Mouse (Mus musculus): Measurements from ENCODE around the gene Lrrc4c.

GRCm38 (mm10) chr2:97530622-97531021 lies 1212.7 kb downstream of the Lrrc4c start:
- TF ChIP-seq CTCF (IDR thresholded peaks at IDR 0.05; ENCODE audit: insufficient read depth, low read length) (no peak), POLR2A (IDR thresholded peaks at IDR 0.05; ENCODE audit: borderline replicate concordance, extremely low read depth, low read depth, low read length) (no peak)
